Mouse (Mus musculus) adrenal gland, adult 18-20 months (tissue): ENCODE results near the gene Gm14391. TPM values are rescaled to one million over a fixed set of nuclear protein-coding genes. Genes with fewer than 3 reads are reported as not detected.
"Not testable (repeated sequence)": the region's sequence is repeated elsewhere in the genome, so short reads cannot be mapped to it uniquely, and the experiment has no call there.

Source experiments
- DNase-seq, 2 experiments: peaks; one replicate each; pipeline ENCODE4 v3.0.0; 2021 to 2022; ENCODE audit warnings: low spot score in 2 of 2
- long read RNA-seq, 2 experiments: library from polyadenylated mRNA; stranded (forward); transcript quantifications; one replicate each; pipeline ENCODE4 v2.0.0; 2021
- total RNA-seq, 2 experiments: library from RNA; stranded (reverse); gene quantifications; 1 replicate in 1 of 2; 2 replicates in 1 of 2; pipeline ENCODE4 v1.2.3; 2021

The Gm14391 gene
- total RNA-seq = 10 to 100 TPM; 52.3 to 64.9 TPM
- long read RNA-seq, experiment 1, transcript Gm14391-202 (4 exons, 965 nt) = major isoform, 8 of 14 reads
- long read RNA-seq, experiment 1, partial matches to known transcripts = 1 of 14 reads
- long read RNA-seq, experiment 1, other reads (novel, unspliced or antisense) = 1 of 14 reads
- long read RNA-seq, experiment 2, transcript Gm14391-202 (4 exons, 965 nt) = major isoform, 9 of 31 reads
- long read RNA-seq, experiment 2, transcript Gm14391-204 (5 exons, 1,854 nt) = minor isoform, 7 of 31 reads
- long read RNA-seq, experiment 2, partial matches to known transcripts = 4 of 31 reads
- long read RNA-seq, experiment 2, other reads (novel, unspliced or antisense) = 8 of 31 reads

DNA sequence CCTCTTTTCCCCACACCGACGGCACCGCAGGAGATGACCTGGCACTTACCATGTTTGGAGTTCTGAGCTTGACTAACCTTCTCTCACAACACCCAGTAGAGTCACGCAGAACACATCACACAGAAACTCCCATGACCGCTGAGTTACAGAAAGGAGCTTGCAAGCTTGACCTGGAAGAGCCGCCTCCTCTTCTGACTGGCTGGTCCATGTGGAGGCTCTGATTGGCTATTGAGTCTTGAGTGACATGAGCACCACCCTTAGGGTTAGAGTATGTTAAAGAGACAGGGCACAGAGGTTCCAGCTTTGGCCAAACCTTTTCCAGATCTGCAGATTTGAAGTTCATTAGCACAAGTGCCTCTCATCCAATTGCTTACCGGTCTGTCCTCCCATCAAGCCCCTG lies at the start of gene Gm14391:
Gm14391 (minus strand) TSS at position 186 of the 400 bp plus-strand sequence.
- not testable (repeated sequence) for DNase-seq

DNA sequence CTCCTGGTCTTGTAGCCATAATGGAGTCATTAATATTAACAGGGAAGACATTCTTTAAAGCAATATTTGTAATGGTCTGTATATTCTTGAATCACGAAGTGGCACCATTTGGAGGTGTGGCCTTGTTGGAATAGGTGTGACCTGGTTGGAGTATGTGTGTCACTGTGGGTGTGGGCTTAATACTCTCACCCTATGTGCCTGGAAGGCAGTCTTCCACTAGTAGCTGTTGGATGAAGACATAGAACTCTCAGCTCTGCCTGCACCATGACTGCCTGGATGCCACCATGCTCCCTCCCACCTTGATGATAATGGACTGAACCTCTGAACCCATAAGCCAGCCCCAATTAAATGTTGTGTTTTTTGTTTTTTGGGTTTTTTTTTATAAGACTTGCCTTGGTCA lies 27.7 kb downstream of the Gm14391 start:
- DNase-seq = not testable (repeated sequence)

DNA sequence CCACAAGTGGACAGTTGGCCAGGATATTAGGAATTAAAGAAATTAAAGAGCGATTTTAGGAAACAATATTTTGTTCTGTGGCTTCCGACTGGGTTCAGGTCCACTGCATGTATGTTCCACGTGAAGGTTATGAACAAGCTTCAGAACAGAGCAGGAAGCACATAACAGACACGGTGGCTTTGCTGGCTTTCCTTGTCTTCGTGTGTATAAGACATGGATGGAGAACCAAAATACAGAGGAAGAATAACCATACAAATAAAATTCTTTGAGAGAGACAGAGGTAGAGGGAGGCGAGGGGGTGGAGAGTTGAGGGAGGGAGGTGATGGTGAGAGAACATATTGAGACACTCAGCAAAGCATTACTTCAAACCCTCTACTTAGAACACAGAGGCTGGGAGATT lies 30.4 kb downstream of the Gm14391 start:
- DNase-seq = no peak

DNA sequence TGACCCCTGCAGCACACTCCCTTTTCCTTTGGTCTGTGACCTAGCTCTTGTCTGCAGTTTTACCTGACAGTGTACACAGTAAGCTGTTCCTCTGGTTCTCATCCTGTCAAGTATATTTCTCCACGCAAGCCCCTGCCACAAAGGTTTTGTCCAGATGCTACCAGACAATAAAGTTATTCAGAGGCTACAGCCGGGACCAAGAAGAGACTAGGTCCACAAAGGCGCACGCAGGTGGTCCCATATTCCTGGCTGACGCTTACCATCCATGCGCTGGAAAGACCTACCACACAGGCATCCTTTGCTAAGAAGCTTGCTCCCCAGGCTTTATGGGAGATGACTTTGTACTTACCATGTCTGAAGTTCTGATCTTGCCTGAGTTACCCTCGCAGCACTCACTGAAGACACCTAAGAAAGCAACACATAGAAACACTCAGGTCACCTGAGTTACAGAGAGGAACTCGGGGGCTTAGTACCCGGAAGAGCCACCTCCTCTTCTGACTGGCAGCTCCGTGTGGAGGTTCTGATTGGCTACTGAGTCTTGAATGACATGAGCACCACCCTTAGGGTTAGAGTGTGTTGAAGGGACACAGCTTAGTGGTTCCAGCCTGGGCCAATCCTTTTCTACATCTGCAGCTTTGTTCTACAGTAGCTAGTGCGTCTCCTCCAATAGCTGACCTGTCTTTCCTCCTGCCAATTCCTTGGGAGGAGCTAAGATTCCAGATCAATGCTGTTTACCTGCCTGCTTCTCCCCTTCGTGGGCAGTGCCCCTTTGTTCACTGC lies 31.1 kb downstream of the Gm14391 start, which contains the start of gene Gm14443:
Gm14443 (minus strand) TSS at position 471 of the 780 bp plus-strand sequence.
- DNase-seq = not testable (repeated sequence)

DNA sequence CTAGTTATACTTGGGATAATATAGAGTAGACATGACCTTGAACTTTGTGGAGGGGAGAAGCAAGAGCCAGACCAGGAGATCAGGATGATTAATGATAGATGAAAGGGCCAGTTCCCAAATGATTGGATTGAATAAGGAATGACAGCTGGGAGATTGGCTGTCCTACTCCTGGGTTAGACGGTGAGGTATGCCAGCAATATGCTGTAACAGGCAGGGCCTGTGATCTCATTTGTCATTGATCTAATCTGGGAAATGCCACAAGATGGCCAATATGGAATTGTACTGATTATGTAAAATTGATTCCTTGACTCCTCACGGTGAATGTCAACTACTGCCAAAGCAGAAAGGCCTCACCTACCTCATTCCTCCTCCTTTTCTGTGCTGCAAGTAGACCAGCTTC lies 32.7 kb downstream of the Gm14391 start:
- DNase-seq = not testable (repeated sequence)

DNA sequence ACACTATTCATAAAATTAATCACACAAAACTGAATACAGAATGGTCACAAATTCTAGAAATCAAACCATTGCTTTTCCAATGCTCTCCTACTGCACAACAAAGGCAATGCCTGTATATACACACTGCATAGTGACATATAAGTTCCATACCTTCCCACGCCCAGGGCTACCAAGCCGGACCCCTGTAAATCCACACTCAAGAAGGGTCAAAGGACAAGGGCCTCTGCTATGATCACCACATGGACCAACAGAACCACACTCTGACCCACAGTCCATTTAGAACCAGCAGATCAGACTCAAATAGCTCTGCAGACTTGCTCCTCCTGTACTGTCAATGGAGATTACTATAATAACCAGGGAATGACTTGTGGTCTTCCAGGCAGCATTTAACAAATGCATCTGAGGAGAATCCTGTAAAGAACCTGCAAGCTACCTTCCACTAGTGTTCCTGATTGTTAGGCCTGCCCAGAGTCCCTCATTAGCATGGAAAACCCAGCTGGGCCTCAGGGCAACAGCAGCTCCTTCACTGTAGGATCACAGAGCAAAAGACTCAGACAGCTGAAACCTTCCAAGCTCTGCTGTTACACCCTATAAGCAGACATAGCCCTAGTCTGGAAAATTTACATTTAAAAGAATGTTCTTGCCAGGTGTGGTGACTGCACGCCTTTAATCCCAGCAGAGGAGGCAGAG lies 33.7 kb downstream of the Gm14391 start:
- not testable (repeated sequence) for DNase-seq

DNA sequence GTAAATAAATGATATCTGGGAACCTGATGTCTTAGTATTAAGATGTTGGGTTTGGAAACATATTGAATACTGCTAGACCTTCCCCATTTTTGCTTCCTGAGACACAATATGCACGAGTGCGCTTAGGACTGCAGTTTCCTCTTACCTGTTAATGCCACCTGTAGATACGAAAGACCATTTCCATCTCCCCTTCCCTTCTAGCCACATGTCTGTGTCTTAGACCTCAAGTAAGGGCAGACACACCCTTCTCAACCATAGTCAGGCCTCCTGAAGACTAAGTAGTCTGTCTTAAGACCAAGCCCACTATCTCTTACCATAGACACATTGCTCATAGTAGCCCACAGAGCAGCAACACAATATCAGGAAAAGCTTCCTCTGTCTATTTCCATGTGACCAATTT lies 34.6 kb downstream of the Gm14391 start:
- no peak for DNase-seq

DNA sequence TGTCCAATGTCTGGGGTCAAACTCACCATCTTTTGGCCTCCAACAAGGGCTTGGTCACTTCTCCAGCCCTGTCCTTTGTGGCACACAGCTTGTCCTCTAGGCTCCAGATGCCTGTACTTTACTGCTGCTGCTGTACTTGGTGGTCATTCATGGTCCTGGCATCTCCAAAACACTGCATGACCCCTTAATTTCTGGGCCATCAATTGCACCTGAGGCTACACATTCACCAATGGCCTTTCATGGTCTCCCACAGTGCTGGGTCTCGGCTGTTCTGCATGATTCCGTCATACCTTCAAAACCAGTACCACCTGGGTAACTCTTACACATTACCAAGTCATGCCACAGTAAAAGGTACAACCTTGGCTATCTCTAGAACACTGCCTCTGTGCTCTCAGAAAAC lies 39.8 kb downstream of the Gm14391 start:
- not testable (repeated sequence) for DNase-seq

DNA sequence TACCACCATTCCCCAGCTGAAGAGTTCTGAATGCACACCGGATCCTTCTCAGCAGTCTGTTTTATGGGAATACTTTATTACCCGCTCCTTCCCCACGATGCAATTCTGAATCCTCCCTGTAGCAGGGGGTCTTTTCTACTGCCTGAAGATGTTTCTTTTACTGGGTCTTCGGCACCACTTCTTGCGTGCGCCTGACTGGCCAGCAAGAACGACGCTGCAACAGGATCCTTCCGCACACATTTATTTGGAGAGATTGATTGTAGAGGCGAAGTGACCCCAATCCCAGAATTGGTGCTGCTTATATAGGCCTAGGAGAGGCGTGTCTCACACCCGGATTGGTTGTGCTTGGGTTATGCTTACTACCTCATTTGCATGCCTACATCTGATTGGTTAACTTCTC lies 41.6 kb downstream of the Gm14391 start:
- DNase-seq = not testable (repeated sequence)

DNA sequence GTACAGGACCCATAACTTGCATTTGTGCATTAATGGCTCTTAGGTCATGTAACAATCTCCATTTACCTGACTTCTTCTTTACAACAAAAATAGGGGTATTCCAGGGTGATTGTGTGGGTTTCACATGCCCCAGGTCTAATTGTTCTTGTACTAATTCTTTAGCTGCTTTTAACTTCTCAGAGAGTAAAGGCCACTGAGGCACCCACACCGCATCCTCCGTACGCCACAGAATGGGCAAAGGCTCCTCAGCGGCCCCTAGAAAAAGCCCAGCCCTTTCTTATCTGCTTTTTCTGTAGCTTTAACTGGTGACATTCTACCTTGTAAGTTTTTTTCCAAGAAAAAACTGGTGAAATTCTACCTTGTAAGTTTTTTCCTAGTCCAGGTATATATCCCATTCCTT lies 45.3 kb downstream of the Gm14391 start:
- not testable (repeated sequence) for DNase-seq

DNA sequence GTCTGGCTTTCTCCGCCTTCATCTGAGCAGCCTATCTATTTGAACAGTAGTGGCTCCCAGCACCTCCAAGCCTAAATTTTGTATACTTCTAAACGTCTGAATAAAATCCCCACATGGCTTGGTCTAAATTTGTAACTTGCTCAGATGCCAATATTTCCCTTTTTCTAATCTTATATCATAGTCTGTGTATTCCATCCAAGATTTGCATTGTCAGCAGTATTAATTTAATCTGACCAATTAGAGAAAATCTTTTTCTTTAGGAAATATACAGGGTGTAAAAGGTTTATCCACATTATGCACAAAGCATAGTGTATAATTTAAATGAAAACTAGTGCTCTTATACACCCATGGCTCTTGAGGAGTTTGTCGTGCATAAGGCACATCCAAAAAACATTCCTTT lies 48.1 kb downstream of the Gm14391 start:
- no peak for DNase-seq

DNA sequence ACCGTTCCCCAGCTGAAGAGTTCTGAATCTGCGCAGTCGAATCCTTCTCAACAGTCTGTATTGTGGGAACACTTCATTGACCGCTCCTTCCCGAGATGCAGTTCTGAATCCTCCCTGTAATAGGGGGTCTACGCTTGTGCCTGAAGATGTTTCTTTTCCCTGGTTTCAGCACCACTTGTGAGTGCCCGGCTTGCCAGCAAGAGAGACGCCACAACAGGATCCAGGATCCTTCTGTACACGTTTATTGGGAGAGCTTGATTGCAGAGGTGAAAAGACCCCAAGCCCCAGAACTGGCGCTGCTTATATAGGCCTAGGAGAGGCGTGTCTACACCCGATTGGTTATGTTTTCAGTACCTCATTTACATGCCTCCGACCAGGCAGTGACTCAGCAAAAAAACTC lies 50.0 kb downstream of the Gm14391 start:
- no peak for DNase-seq

DNA sequence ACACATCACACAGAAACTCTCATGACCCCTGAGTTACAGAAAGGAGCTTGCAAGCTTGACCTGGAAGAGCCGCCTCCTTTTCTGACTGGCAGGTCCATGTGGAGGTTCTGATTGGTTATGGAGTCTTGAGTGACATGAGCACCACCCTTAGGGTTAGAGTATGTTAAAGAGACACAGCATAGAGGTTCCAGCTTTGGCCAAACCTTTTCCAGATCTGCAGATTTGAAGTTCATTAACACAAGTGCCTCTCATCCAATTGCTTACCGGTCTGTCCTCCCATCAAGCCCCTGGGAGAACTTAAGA lies 64.8 kb downstream of the Gm14391 start, which contains the start of gene Gm14399:
Gm14399 (minus strand) TSS at position 20 of the 303 bp plus-strand sequence.
- DNase-seq = not testable (repeated sequence)

DNA sequence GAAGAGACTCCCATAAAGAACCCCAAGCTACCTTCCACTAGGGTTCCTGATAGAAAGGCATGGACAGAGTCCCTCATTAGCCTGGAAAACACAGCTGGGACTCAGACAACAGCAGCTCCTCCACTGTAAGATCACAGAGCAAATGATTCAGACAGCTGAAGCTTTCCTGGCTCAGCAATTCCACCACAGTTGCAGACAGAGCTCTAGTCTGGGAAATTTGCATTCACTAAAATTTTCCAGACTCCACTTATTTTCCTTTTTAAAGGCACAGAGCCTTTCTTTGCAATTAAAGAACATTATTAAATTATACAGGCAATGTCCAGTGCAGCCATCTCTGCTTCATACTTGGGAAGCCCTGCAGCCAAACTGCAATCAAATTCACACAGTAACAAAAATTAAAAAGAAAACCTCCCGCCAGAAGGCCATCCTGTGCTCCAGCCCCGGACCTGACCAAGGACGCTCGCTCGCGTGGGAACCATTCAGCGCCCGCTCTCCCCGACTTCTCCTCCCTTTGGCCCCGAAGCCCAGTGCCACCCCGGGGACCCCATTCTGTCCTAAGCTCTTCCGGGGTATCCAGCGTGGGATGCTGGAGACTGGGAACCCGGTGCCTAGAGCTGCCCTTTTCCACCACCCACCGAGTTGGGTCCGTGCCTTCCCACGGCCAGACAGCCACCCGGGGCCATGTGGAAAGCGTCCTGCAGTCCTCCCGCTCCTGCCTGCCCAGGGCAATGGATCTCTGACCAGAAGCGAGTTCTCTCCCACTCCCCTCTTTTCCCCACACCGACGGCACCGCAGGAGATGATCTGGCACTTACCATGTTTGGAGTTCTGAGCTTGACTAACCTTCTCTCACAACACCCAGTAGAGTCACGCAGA lies 65.4 kb downstream of the Gm14391 start:
- peak; percentile 33 to 34 for DNase-seq

Other genes starting within 250 kb of the Gm14391 start
- under 1 TPM in 1 of 2 experiments, not detected in 1; 0.33 TPM for gene Gm14444, start 196.7 kb downstream of the Gm14391 start, total RNA-seq
- 1 to 10 TPM in 1 of 2 experiments, under 1 TPM in 1; 0.70 to 1.9 TPM for gene Gm14393, start 139.1 kb downstream of the Gm14391 start, total RNA-seq
- 10 to 100 TPM; 14.0 to 16.8 TPM for gene Gm14399, start 64.9 kb downstream of the Gm14391 start, total RNA-seq
- gene Gm14443, start 31.0 kb downstream of the Gm14391 start, total RNA-seq = 1 to 10 TPM in 1 of 2 experiments, under 1 TPM in 1; 0.80 to 1.4 TPM
- gene Gm14440, start 68.2 kb upstream of the Gm14391 start, total RNA-seq = 10 to 100 TPM in 1 of 2 experiments, 1 to 10 TPM in 1; 7.5 to 16.1 TPM
- 10 to 100 TPM; 35.6 to 48.5 TPM for gene Gm4631, start 131.3 kb upstream of the Gm14391 start, total RNA-seq
- gene Zfp968, start 165.5 kb upstream of the Gm14391 start, total RNA-seq = 1 to 10 TPM; 7.5 to 8.4 TPM
- gene Gm4724, start 228.9 kb upstream of the Gm14391 start, total RNA-seq = 1 to 10 TPM; 5.6 to 7.7 TPM